ENCODE assay signal across 14 mouse cellular contexts in the genomic region with DNA sequence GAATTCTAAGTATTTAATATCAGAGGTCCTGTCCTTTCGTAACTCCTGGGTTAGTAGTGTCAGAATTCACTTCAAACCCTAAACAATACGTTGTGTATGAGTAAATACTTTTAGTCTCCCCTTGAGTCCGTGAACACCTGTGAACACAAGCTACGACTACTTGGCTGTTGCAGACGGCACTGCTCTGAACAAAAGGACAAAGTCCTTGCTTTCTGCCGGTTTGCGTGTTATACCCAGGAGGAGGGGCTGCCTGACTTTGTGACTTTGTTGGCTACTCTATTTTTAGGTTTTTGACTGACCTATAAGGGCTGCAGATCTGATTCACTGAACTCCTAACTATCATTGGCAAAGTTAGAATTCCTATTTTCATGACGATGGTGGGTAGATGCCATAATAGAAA. TPM values are rescaled to one million over a fixed set of nuclear protein-coding genes. Genes with fewer than 3 reads are reported as not detected.
DNase-seq lines count a peak whose midpoint lies in the region; ATAC-seq and TF ChIP-seq lines count a peak whose summit lies in the region.
"Had no signal": no experiment of that assay in that cellular context is flagged by ENCODE, and none has a peak within 500 bp of the region (broad histone marks: within the 10 kb centered on the region; RNA-seq: fewer than 3 reads in every experiment).

No protein-coding gene starts in this region.

- TF ChIP-seq POLR2A in myocyte (IDR thresholded peaks at IDR 0.05; ENCODE audit: insufficient read length, low read depth): peak; percentile 42

- H3K27ac ChIP-seq in embryonic facial prominence, embryonic 10.5 days (replicated peaks): no peak overlapping the region
- peak overlapping the region; percentile 60 for H3K27ac ChIP-seq in intestine, postnatal 0 days (ENCODE audit: low read depth, low read length)
- H3K27ac ChIP-seq in forebrain, embryonic 11.5 days (ENCODE audit: low read depth, low read length): no peak overlapping the region
- H3K27ac ChIP-seq: forebrain, embryonic 12.5 days; limb, embryonic 15.5 days had no signal

- no peak overlapping the region for H3K9ac ChIP-seq in intestine, postnatal 0 days (ENCODE audit: low read depth, low read length)
- H3K9ac ChIP-seq in forebrain, embryonic 11.5 days (ENCODE audit: low read length): no peak overlapping the region
- H3K9ac ChIP-seq: forebrain, embryonic 12.5 days; limb, embryonic 15.5 days had no signal

- 92% methylated on average over 8 of the region's 8 CpGs for WGBS in embryonic facial prominence, embryonic 10.5 days
- 45% methylated on average over 8 of the region's 8 CpGs for WGBS in intestine, postnatal 0 days
- 95% methylated on average over 8 of the region's 8 CpGs for WGBS in forebrain, embryonic 11.5 days

- H3K79me2 ChIP-seq in myocyte (ENCODE audit: control insufficient read depth, insufficient read depth): peaks cover 72% of the 10 kb centered on the region

- H3K9me3 ChIP-seq in embryonic facial prominence, embryonic 10.5 days: no peaks in the 10 kb centered on the region
- H3K9me3 ChIP-seq in intestine, postnatal 0 days (ENCODE audit: control insufficient read depth): no peaks in the 10 kb centered on the region
- no peaks in the 10 kb centered on the region for H3K9me3 ChIP-seq in forebrain, embryonic 11.5 days (ENCODE audit: control insufficient read depth, low read length)
- H3K9me3 ChIP-seq: forebrain, embryonic 12.5 days; limb, embryonic 15.5 days had no signal

- H3K4me1 ChIP-seq in embryonic facial prominence, embryonic 10.5 days: peaks cover 27% of the 10 kb centered on the region
- peaks cover 8% of the 10 kb centered on the region; the same call in 1 of the 2 replicates for H3K4me1 ChIP-seq in intestine, postnatal 0 days (replicated peaks; ENCODE audit: control insufficient read depth, insufficient read depth, low read length)
- H3K4me1 ChIP-seq in forebrain, embryonic 11.5 days (replicated peaks; ENCODE audit: control insufficient read depth, insufficient read depth, low read length): 0 out of 2 replicates have a peak, but pooled peaks cover 5% of the 10 kb centered on the region

- DNase-seq in kidney, adult 11 months: peak; percentile 54
- no peak for DNase-seq in kidney, postnatal 4 days
- no peak for DNase-seq in embryonic facial prominence, embryonic 10.5 days (ENCODE audit: low spot score)
- DNase-seq in left cerebral cortex, adult 8-10 months (ENCODE audit: low spot score in 2 of 2): no peak
- DNase-seq in spleen, postnatal 4 days (ENCODE audit: low spot score in 2 of 2): no peak
- no peak for DNase-seq in forebrain, embryonic 11.5 days (ENCODE audit: low spot score)
- DNase-seq: cerebellum, postnatal 10 days; gastrocnemius, postnatal 10 days; heart, postnatal 10 days had no signal

- peaks cover 52% of the 10 kb centered on the region for H3K36me3 ChIP-seq in embryonic facial prominence, embryonic 10.5 days (replicated peaks)
- H3K36me3 ChIP-seq in intestine, postnatal 0 days (ENCODE audit: control insufficient read depth, insufficient read depth): peaks cover 10% of the 10 kb centered on the region
- peaks cover 43% of the 10 kb centered on the region for H3K36me3 ChIP-seq in myocyte (ENCODE audit: control insufficient read depth, insufficient read depth)
- peaks cover 6% of the 10 kb centered on the region for H3K36me3 ChIP-seq in forebrain, embryonic 11.5 days (ENCODE audit: control insufficient read depth, insufficient read depth, low read length)

- TF ChIP-seq CTCF in intestine, postnatal 0 days (IDR thresholded peaks at IDR 0.05; ENCODE audit: low read depth): no peak

- no peak for ATAC-seq in intestine, postnatal 0 days
- no peak for ATAC-seq in forebrain, embryonic 11.5 days (replicated peaks; ENCODE audit: low FRiP score)
- ATAC-seq: CD4-positive, CD25-positive, alpha-beta regulatory T cell, adult 4 months had no signal

- peak overlapping the region; percentile 82 for H3K4me2 ChIP-seq in intestine, postnatal 0 days (replicated peaks; ENCODE audit: low read depth)
- H3K4me2 ChIP-seq in myocyte (ENCODE audit: low read depth): peak overlapping the region; percentile 93
- H3K4me2 ChIP-seq in forebrain, embryonic 11.5 days (ENCODE audit: low read depth, low read length, severe bottlenecking): no peak overlapping the region
- H3K4me2 ChIP-seq: forebrain, embryonic 12.5 days had no signal

- no peaks in the 10 kb centered on the region for H3K27me3 ChIP-seq in embryonic facial prominence, embryonic 10.5 days (replicated peaks; ENCODE audit: low read depth, poor library complexity, severe bottlenecking)
- H3K27me3 ChIP-seq in intestine, postnatal 0 days (replicated peaks; ENCODE audit: control insufficient read depth, insufficient read depth, low read length): no peaks in the 10 kb centered on the region
- no peaks in the 10 kb centered on the region for H3K27me3 ChIP-seq in myocyte (ENCODE audit: control insufficient read depth, insufficient read depth, insufficient read length)
- H3K27me3 ChIP-seq in forebrain, embryonic 11.5 days (ENCODE audit: control insufficient read depth, insufficient read depth, low read length): no peaks in the 10 kb centered on the region
- H3K27me3 ChIP-seq: forebrain, embryonic 12.5 days; limb, embryonic 15.5 days had no signal

- H3K4me3 ChIP-seq in embryonic facial prominence, embryonic 10.5 days: 0 out of 2 replicates have a peak overlapping the region, but pooled peaks have one; percentile 2
- no peak overlapping the region for H3K4me3 ChIP-seq in intestine, postnatal 0 days (ENCODE audit: low read depth, low read length)
- peak overlapping the region; percentile 54 for H3K4me3 ChIP-seq in myocyte
- no peak overlapping the region for H3K4me3 ChIP-seq in forebrain, embryonic 11.5 days (ENCODE audit: low read depth, low read length)
- H3K4me3 ChIP-seq: forebrain, embryonic 12.5 days; limb, embryonic 15.5 days had no signal

- H3ac ChIP-seq in myocyte (ENCODE audit: control insufficient read depth, insufficient read length): no peak overlapping the region

TF ChIP-seq in myocyte, 11 proteins besides CTCF, POLR2A, EP300 and RAD21:
- TF ChIP-seq MYOG (IDR thresholded peaks at IDR 0.05; ENCODE audit: control insufficient read depth in 1 of 3, insufficient read depth in 1 of 3, insufficient read length in 2 of 3, low read depth in 2 of 3): no peak
- no peak for TF ChIP-seq REST (IDR thresholded peaks at IDR 0.05; ENCODE audit: insufficient read depth, insufficient read length)
- TF ChIP-seq USF1 (IDR thresholded peaks at IDR 0.05; ENCODE audit: low read depth): no peak
- TF ChIP-seq CEBPB (IDR thresholded peaks at IDR 0.05; ENCODE audit: insufficient read depth, poor library complexity, severe bottlenecking): no peak
- no peak for TF ChIP-seq TCF3 (IDR thresholded peaks at IDR 0.05; ENCODE audit: insufficient read length, low read depth)

RNA-seq across cellular contexts. Expression of gene Zfp568, which starts 2.3 kb away (rescaled TPM):
- polyA plus RNA-seq in embryonic facial prominence, embryonic 10.5 days (2016; fragmentation: Nextera tagmentation; extraction: Ambion mirVana): 30.4 and 34.3 TPM in 2 replicates
- 5.5 and 5.8 TPM in 2 replicates for polyA plus RNA-seq in intestine, postnatal 0 days (2015; fragmentation: Nextera tagmentation; extraction: Ambion mirVana)
- polyA plus RNA-seq in myocyte (2012; fragmentation: generic; extraction: Trizol): 27.4 TPM
- 1 to 10 TPM; 4.0 to 6.8 (median 4.9) TPM for total RNA-seq in left cerebral cortex, adult 8-10 months (2022)
- 13.6 and 15.3 TPM in 2 replicates for polyA plus RNA-seq in forebrain, embryonic 11.5 days (2014; fragmentation: Nextera tagmentation; extraction: Ambion mirVana)

RNA-seq across cellular contexts. Expression of gene Zfp74, which starts 32.2 kb away (rescaled TPM):
- 13.9 and 14.7 TPM in 2 replicates for polyA plus RNA-seq in embryonic facial prominence, embryonic 10.5 days (2016; fragmentation: Nextera tagmentation; extraction: Ambion mirVana)
- 2.6 and 2.8 TPM in 2 replicates for polyA plus RNA-seq in intestine, postnatal 0 days (2015; fragmentation: Nextera tagmentation; extraction: Ambion mirVana)
- 1.5 TPM for polyA plus RNA-seq in myocyte (2012; fragmentation: generic; extraction: Trizol)
- total RNA-seq in left cerebral cortex, adult 8-10 months (2022): 10 to 100 TPM; 16.6 to 17.9 (median 17.6) TPM
- polyA plus RNA-seq in forebrain, embryonic 11.5 days (2014; fragmentation: Nextera tagmentation; extraction: Ambion mirVana): 13.1 and 13.2 TPM in 2 replicates

Comparison
In these comparisons a context has a peak if more than half of its experiments do, and no peak if none do; other contexts are left out.
1. H3K4me3 ChIP-seq: peak in embryonic facial prominence, embryonic 10.5 days (single experiment) and myocyte (single experiment); none in intestine, postnatal 0 days (single experiment) and forebrain, embryonic 11.5 days (single experiment).